Mouse (Mus musculus): Measurements from ENCODE around the gene Ctnnd1.

DNA sequence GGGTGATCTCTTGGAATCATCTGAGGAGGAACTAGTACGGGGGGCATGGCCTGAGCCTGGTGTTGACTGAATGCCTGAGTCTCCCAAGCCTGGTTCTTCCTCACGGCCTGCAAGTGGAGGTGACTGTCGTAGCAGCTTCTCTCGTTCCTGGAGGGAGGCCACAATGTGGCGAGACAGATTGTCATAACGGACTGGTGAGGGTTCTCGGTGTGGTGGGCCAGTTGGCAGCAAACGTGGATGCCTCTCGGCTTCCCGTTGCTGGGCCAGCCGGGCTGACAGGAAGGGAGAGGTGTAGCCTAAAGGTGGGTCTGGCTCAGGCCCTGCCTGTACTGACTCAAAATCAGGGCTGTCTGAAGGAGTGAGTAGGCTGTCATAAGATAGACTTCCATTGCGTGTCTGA, 39.5 kb upstream of the Ctnnd1 start:
- TF ChIP-seq CTCF (IDR thresholded peaks at IDR 0.05; ENCODE audit: borderline replicate concordance, control insufficient read depth, extremely low read depth, insufficient read depth, low read length, poor library complexity) (no peak), POLR2A (IDR thresholded peaks at IDR 0.05; ENCODE audit: control insufficient read depth, extremely low read depth, insufficient read depth, low read length, poor library complexity) (no peak)

Measured in thymus, adult 2 months (tissue).